21 mouse cellular contexts compared by ENCODE assay signal in the genomic region with DNA sequence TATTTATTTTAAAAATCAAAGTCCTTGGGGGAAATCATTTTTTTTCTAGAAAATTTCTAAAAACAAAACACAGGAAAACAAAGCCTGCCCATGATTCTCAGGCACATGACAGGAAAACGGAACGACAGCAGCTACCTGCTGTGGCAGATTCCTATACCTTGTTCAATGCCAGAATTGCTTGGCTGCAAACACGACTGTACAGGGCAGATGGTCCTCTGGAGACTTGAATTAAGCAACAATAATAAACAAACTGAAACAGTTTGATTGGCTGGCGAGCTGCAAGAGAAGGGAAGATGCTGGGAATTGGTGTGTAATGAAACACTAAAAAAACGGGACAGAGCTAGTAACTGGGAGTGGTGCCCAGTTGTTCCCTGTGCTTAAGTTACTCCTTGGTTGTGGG.
A peak's percentile ranks its signal among the peaks of the same experiment; 100 is the strongest.
DNase-seq lines count a peak whose midpoint lies in the region; ATAC-seq and TF ChIP-seq lines count a peak whose summit lies in the region.
"Had no signal": no experiment of that assay in that cellular context is flagged by ENCODE, and none has a peak within 500 bp of the region (broad histone marks: within the 10 kb centered on the region; RNA-seq: fewer than 3 reads in every experiment).

No protein-coding gene starts in this region.

- no peaks in the 10 kb centered on the region for H3K27me3 ChIP-seq in forebrain, embryonic 15.5 days
- H3K27me3 ChIP-seq in forebrain, embryonic 11.5 days (ENCODE audit: control insufficient read depth, insufficient read depth, low read length): no peaks in the 10 kb centered on the region
- H3K27me3 ChIP-seq in midbrain, postnatal 0 days (ENCODE audit: insufficient read depth, low read length): no peaks in the 10 kb centered on the region
- 0 out of 2 replicates have a peak, but pooled peaks cover 3% of the 10 kb centered on the region for H3K27me3 ChIP-seq in midbrain, embryonic 13.5 days
- H3K27me3 ChIP-seq in neural tube, embryonic 15.5 days (replicated peaks): no peaks in the 10 kb centered on the region
- H3K27me3 ChIP-seq: heart, embryonic 13.5 days; limb, embryonic 12.5 days; liver, embryonic 12.5 days; neural tube, embryonic 12.5 days had no signal

- WGBS in forebrain, embryonic 15.5 days: 49% methylated on average over 5 of the region's 5 CpGs
- 80% methylated on average over 5 of the region's 5 CpGs for WGBS in forebrain, embryonic 11.5 days
- WGBS in midbrain, postnatal 0 days: 63% methylated on average over 5 of the region's 5 CpGs
- 75% methylated on average over 5 of the region's 5 CpGs for WGBS in midbrain, embryonic 13.5 days
- 33% methylated on average over 5 of the region's 5 CpGs for WGBS in neural tube, embryonic 15.5 days

- 0 out of 2 replicates have a peak, but pooled peaks have one; percentile 29 for ATAC-seq in forebrain, embryonic 15.5 days (replicated peaks)
- ATAC-seq in forebrain, embryonic 11.5 days (replicated peaks; ENCODE audit: low FRiP score): no peak
- ATAC-seq in midbrain, postnatal 0 days (ENCODE audit: low FRiP score): no peak
- ATAC-seq in midbrain, embryonic 13.5 days: no peak
- ATAC-seq in neural tube, embryonic 15.5 days (ENCODE audit: low FRiP score): peak; percentile 72
- ATAC-seq: liver, embryonic 12.5 days had no signal

- no peak overlapping the region for H3K27ac ChIP-seq in forebrain, embryonic 15.5 days (replicated peaks)
- H3K27ac ChIP-seq in forebrain, embryonic 11.5 days (ENCODE audit: low read depth, low read length): no peak overlapping the region
- no peak overlapping the region for H3K27ac ChIP-seq in midbrain, postnatal 0 days (ENCODE audit: low read depth, low read length)
- H3K27ac ChIP-seq in midbrain, embryonic 13.5 days: no peak overlapping the region
- H3K27ac ChIP-seq in neural tube, embryonic 15.5 days (replicated peaks): no peak overlapping the region
- H3K27ac ChIP-seq: heart, embryonic 13.5 days; hindbrain, embryonic 14.5 days; limb, embryonic 12.5 days; liver, embryonic 12.5 days; neural tube, embryonic 12.5 days had no signal

- H3K9me3 ChIP-seq in forebrain, embryonic 15.5 days: no peaks in the 10 kb centered on the region
- H3K9me3 ChIP-seq in forebrain, embryonic 11.5 days (ENCODE audit: control insufficient read depth, low read length): no peaks in the 10 kb centered on the region
- no peaks in the 10 kb centered on the region for H3K9me3 ChIP-seq in midbrain, postnatal 0 days (ENCODE audit: low read length)
- no peaks in the 10 kb centered on the region for H3K9me3 ChIP-seq in midbrain, embryonic 13.5 days
- no peaks in the 10 kb centered on the region for H3K9me3 ChIP-seq in neural tube, embryonic 15.5 days (replicated peaks)
- H3K9me3 ChIP-seq: heart, embryonic 13.5 days; limb, embryonic 12.5 days; liver, embryonic 12.5 days; neural tube, embryonic 12.5 days had no signal

- no peak for DNase-seq in forebrain, embryonic 11.5 days (ENCODE audit: low spot score)
- DNase-seq in midbrain, postnatal 0 days (ENCODE audit: low spot score): peak; percentile 42
- peak; percentile 26 to 35 for DNase-seq in cerebellum, postnatal 36 days
- no peak for DNase-seq in urinary bladder, adult 2 months (ENCODE audit: low spot score)
- DNase-seq in adipocyte (ENCODE audit: low spot score): no peak
- DNase-seq: adrenal gland, adult 2 months; kidney, adult 8-10 months; kidney, postnatal 4 days; lung, adult 2 months; lung, postnatal 36 days; right cerebral cortex, postnatal 14 days; spleen, adult 18-20 months; thymus, adult 18-20 months had no signal

- no peak overlapping the region for H3K4me2 ChIP-seq in forebrain, embryonic 15.5 days (replicated peaks)
- no peak overlapping the region for H3K4me2 ChIP-seq in forebrain, embryonic 11.5 days (ENCODE audit: low read depth, low read length, severe bottlenecking)
- H3K4me2 ChIP-seq in midbrain, postnatal 0 days (ENCODE audit: low read depth, low read length, poor library complexity, severe bottlenecking): no peak overlapping the region
- H3K4me2 ChIP-seq in midbrain, embryonic 13.5 days (replicated peaks): no peak overlapping the region
- H3K4me2 ChIP-seq in neural tube, embryonic 15.5 days: peak overlapping the region; percentile 1; the same call in 1 of the 2 replicates
- H3K4me2 ChIP-seq: heart, embryonic 13.5 days; hindbrain, embryonic 14.5 days; limb, embryonic 12.5 days; liver, embryonic 12.5 days; neural tube, embryonic 12.5 days had no signal

- H3K4me3 ChIP-seq in forebrain, embryonic 15.5 days: no peak overlapping the region
- H3K4me3 ChIP-seq in forebrain, embryonic 11.5 days (ENCODE audit: low read depth, low read length): no peak overlapping the region
- no peak overlapping the region for H3K4me3 ChIP-seq in midbrain, postnatal 0 days (ENCODE audit: low read depth, low read length)
- no peak overlapping the region for H3K4me3 ChIP-seq in midbrain, embryonic 13.5 days (replicated peaks)
- H3K4me3 ChIP-seq in neural tube, embryonic 15.5 days (replicated peaks): no peak overlapping the region
- H3K4me3 ChIP-seq: heart, embryonic 13.5 days; limb, embryonic 12.5 days; liver, embryonic 12.5 days; neural tube, embryonic 12.5 days had no signal

- no peaks in the 10 kb centered on the region for H3K36me3 ChIP-seq in forebrain, embryonic 15.5 days
- no peaks in the 10 kb centered on the region for H3K36me3 ChIP-seq in forebrain, embryonic 11.5 days (ENCODE audit: control insufficient read depth, insufficient read depth, low read length)
- no peaks in the 10 kb centered on the region for H3K36me3 ChIP-seq in midbrain, postnatal 0 days (ENCODE audit: insufficient read depth, low read length)
- no peaks in the 10 kb centered on the region for H3K36me3 ChIP-seq in midbrain, embryonic 13.5 days
- H3K36me3 ChIP-seq in neural tube, embryonic 15.5 days: no peaks in the 10 kb centered on the region
- H3K36me3 ChIP-seq: heart, embryonic 13.5 days; limb, embryonic 12.5 days; liver, embryonic 12.5 days; neural tube, embryonic 12.5 days had no signal

- H3K4me1 ChIP-seq in forebrain, embryonic 15.5 days: peaks cover 6% of the 10 kb centered on the region; the same call in 1 of the 2 replicates
- no peaks in the 10 kb centered on the region for H3K4me1 ChIP-seq in forebrain, embryonic 11.5 days (replicated peaks; ENCODE audit: control insufficient read depth, insufficient read depth, low read length)
- no peaks in the 10 kb centered on the region for H3K4me1 ChIP-seq in midbrain, postnatal 0 days (ENCODE audit: insufficient read depth, low read length)
- H3K4me1 ChIP-seq in midbrain, embryonic 13.5 days (replicated peaks): no peaks in the 10 kb centered on the region
- H3K4me1 ChIP-seq in neural tube, embryonic 15.5 days: peaks cover 6% of the 10 kb centered on the region; the same call in 1 of the 2 replicates
- H3K4me1 ChIP-seq: heart, embryonic 13.5 days; liver, embryonic 12.5 days; neural tube, embryonic 12.5 days had no signal

- H3K9ac ChIP-seq in forebrain, embryonic 15.5 days (replicated peaks): no peak overlapping the region
- no peak overlapping the region for H3K9ac ChIP-seq in forebrain, embryonic 11.5 days (ENCODE audit: low read length)
- no peak overlapping the region for H3K9ac ChIP-seq in midbrain, postnatal 0 days (replicated peaks; ENCODE audit: low read length, poor library complexity, severe bottlenecking)
- H3K9ac ChIP-seq in midbrain, embryonic 13.5 days (replicated peaks): no peak overlapping the region
- no peak overlapping the region for H3K9ac ChIP-seq in neural tube, embryonic 15.5 days (replicated peaks)
- H3K9ac ChIP-seq: heart, embryonic 13.5 days; hindbrain, embryonic 14.5 days; limb, embryonic 12.5 days; liver, embryonic 12.5 days; neural tube, embryonic 12.5 days had no signal

- TF ChIP-seq CTCF in midbrain, postnatal 0 days (IDR thresholded peaks at IDR 0.05): no peak

Comparison
In these comparisons a context has a peak if more than half of its experiments do, and no peak if none do; other contexts are left out.
1. ATAC-seq: peak in forebrain, embryonic 15.5 days (single experiment) and neural tube, embryonic 15.5 days (single experiment); none in forebrain, embryonic 11.5 days (single experiment), midbrain, postnatal 0 days (single experiment) and midbrain, embryonic 13.5 days (single experiment).
2. DNase-seq: peak in midbrain, postnatal 0 days (single experiment) and cerebellum, postnatal 36 days (2 of 2); none in forebrain, embryonic 11.5 days (single experiment), urinary bladder, adult 2 months (single experiment) and adipocyte (single experiment).